Mouse (Mus musculus) CD4-positive naive resting alpha-beta T cell, adult 76 days (primary cell): ENCODE results near the gene Gm3115. TPM values are rescaled to one million over a fixed set of nuclear protein-coding genes. Genes with fewer than 3 reads are reported as not detected.

Experiments
- total RNA-seq: library from RNA; stranded (reverse); gene quantifications from one replicate; pipeline ENCODE4 v1.2.4, GENCODE M21; 2023

Gene Gm3115
- not detected for total RNA-seq

DNA sequence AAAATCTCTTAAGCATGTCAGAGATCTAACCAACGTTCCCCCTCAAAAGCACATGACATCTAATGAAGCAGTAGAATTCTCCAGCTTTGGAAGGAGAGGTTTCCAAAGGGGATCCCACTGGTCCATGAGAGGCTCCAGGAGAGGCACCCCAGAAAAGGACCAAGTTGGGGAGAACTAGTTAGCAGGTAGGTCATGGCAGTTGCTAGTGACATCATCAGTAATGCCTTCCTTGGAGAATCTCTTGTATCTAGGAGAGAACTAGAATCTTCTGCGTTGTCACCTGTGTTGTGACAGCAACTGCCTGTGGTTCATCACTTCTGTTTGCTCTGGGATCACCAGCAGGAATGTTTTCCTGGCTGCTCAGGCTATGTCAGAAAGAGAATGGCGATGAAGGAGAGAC lies at the start of gene Gm3115:
TSS of gene Gm3115 (plus strand) at position 301 of the 400 bp plus-strand sequence.

DNA sequence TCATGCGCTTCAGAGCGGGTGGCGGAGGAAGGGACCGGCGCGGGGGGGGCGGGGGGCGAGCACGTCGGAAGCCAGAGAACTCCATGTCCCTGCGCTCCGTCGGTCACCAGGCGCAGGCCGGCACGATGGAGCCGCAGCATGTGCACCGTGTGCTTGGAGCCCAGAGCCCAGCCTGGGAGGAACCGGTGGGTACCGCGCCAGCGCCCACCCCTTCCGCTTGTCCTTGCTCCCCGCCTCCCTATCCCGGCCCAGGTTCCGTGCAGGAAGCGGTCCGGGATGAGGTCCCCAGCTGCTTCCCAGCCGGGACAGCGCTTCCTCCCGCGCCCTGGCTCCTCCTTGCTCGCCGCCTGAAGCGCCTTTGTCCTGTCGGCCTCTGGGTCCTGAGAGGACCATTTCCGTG lies 26.5 kb downstream of the Gm3115 start, which contains the start of gene Gm8108:
TSS of gene Gm8108 (plus strand) at position 101 of the 400 bp plus-strand sequence.

Other genes with a start within 250 kb of the Gm3115 start
- not detected for gene Gm3033, start 237.9 kb upstream of the Gm3115 start, total RNA-seq
- not detected for gene Gm2916, start 199.9 kb upstream of the Gm3115 start, total RNA-seq
- not detected for gene Gm3029, start 152.4 kb upstream of the Gm3115 start, total RNA-seq
- not detected for gene Gm3095, start 120.6 kb upstream of the Gm3115 start, total RNA-seq
- not detected for gene Gm3099, start 85.7 kb upstream of the Gm3115 start, total RNA-seq
- not detected for gene Gm5796, start 60.2 kb upstream of the Gm3115 start, total RNA-seq
- gene Gm8108, start 26.4 kb downstream of the Gm3115 start, total RNA-seq = 0.88 TPM
- not detected for gene Gm3127, start 80.9 kb downstream of the Gm3115 start, total RNA-seq
- not detected for gene Gm2974, start 98.5 kb downstream of the Gm3115 start, total RNA-seq
- not detected for gene Gm3138, start 165.5 kb downstream of the Gm3115 start, total RNA-seq
- gene Gm3149, start 233.2 kb downstream of the Gm3115 start, total RNA-seq = not detected